Mouse (Mus musculus) limb, embryonic 12.5 days (tissue): Measurements from ENCODE around the gene Pnkd. TPM values are rescaled to one million over a fixed set of nuclear protein-coding genes. Genes with fewer than 3 reads are reported as not detected.

Experiments used
- ATAC-seq: fragments of 200-750 bp; cut with Nextera tagmentation; 2 replicates; pipeline ENCODE4 v1.8.0; 2017; ENCODE audit warnings: low read depth, moderate TSS enrichment; ENCODE audit not compliant: insufficient number of reproducible peaks, insufficient read depth, low FRiP score, low TSS enrichment
- H3K27ac ChIP-seq: fragments of 300-500 bp; sonication (generic); 2 replicates; pipeline ENCODE4 v1.5.1; 2016; ENCODE audit warnings: mild to moderate bottlenecking, moderate library complexity
- H3K27me3 ChIP-seq: fragments of 300-500 bp; sonication (generic); 2 replicates; pipeline ENCODE4 v1.6.1; 2016; ENCODE audit warnings: mild to moderate bottlenecking, moderate library complexity
- H3K36me3 ChIP-seq: fragments of 300-500 bp; sonication (generic); 2 replicates; pipeline ENCODE4 v1.6.1; 2016; ENCODE audit warnings: mild to moderate bottlenecking, moderate library complexity
- H3K4me1 ChIP-seq: fragments of 300-500 bp; sonication (generic); replicated peaks from 2 replicates; pipeline ENCODE4 v1.6.1; 2016
- H3K4me2 ChIP-seq: fragments of 300-500 bp; sonication (generic); 2 replicates; pipeline ENCODE4 v1.6.1; 2016; ENCODE audit warnings: mild to moderate bottlenecking, moderate library complexity
- H3K4me3 ChIP-seq: fragments of 300-500 bp; sonication (generic); replicated peaks from 2 replicates; pipeline ENCODE4 v1.5.1; 2016; ENCODE audit warnings: mild to moderate bottlenecking
- H3K9ac ChIP-seq: fragments of 300-500 bp; sonication (generic); replicated peaks from 2 replicates; pipeline ENCODE4 v1.6.1; 2016; ENCODE audit warnings: mild to moderate bottlenecking, moderate library complexity
- H3K9me3 ChIP-seq: fragments of 300-500 bp; sonication (generic); 2 replicates; pipeline ENCODE4 v1.6.1; 2016; ENCODE audit warnings: mild to moderate bottlenecking, moderate library complexity
- WGBS: fragments of 180-500 bp; shearing (Covaris S2); methylation state at CpG from one replicate; pipeline ENCODE4 v1.1.7; 2016; 5-methylcytosine and 5-hydroxymethylcytosine counted together
- polyA plus RNA-seq: library from polyadenylated mRNA; unstranded; fragments of >200 nt; fragmentation: Nextera tagmentation; extraction: Ambion mirVana; gene quantifications from 2 replicates; pipeline ENCODE4 v1.2.1, GENCODE M21; 2016

The Pnkd gene
- polyA plus RNA-seq, 1 experiment from 2014 or later, result 106 TPM

DNA sequence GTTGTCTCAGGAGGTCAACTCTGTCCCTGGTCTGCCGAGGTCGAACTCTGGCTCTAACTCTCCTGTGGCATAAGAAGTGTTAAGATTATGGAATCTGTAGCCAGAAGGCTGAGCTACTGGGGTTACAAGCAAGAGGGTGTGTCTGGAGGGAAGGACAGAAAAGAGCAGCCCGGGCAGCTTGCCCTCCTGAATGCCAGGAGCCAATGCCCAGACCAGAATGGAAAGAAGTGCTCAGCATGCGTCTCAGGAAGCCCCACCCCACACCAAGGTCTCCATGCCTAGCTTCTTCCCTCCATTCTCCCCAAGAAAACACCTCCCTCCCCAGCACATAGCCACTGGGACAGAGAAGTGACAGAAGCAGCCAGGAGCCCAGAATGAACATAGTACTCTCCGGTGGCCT lies 14.3 kb downstream of the Pnkd start:
- Histone ChIP-seq H3K4me2 (no peak overlapping the region), H3K4me1 (peaks cover 42% of the 10 kb centered on the region), H3K4me3 (no peak overlapping the region), H3K36me3 (peaks cover 22% of the 10 kb centered on the region), H3K27me3 (no peaks in the 10 kb centered on the region), H3K27ac (no peak overlapping the region), H3K9ac (no peak overlapping the region), H3K9me3 (no peaks in the 10 kb centered on the region)
- 75% methylated on average over 5 of the region's 5 CpGs for WGBS
- no peak for ATAC-seq

DNA sequence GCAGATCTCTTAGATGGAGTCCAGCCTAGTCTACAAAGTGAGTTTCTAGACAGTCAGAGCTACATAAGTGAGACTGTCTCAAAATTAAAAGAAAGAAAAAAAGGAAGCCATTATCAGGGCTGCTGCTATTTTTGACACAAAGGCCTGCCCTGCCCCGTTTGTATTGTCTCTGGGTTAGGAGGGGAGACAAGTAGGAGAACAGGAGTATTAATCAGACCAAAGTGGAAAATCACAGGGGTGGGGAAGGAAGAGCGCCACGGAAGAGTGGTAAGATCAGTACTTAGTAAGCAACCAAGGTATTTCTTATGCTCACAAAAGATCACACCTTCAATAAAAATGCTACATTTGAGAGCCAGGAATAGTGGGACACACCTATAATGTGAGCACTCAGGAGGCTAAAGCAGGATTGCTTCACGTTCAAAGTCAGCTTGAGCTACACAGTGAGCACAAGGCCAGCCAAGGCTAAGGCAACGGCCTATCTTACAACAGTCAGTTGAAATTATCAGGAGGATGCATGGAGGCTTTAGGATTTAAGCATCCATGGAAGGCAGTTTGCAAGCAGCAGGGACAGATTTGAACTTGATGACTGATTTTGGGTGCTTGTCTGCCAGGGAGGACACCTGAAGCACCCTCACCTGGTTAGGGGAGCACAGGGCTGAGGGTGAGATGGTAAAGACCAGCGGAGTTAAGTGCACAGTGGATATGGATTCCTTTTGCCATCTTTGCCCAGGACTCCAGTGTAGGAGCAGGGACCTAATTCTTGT lies 15.8 kb downstream of the Pnkd start:
- no peak overlapping the region for H3K9ac ChIP-seq
- 89% methylated on average over 6 of the region's 6 CpGs for WGBS
- peaks cover 15% of the 10 kb centered on the region for H3K36me3 ChIP-seq
- H3K9me3 ChIP-seq, result no peaks in the 10 kb centered on the region
- no peak overlapping the region for H3K4me2 ChIP-seq
- no peaks in the 10 kb centered on the region for H3K27me3 ChIP-seq
- no peak overlapping the region for H3K27ac ChIP-seq
- peaks cover 32% of the 10 kb centered on the region for H3K4me1 ChIP-seq
- no peak overlapping the region for H3K4me3 ChIP-seq
- no peak for ATAC-seq

GRCm38 (mm10) chr1:74302229-74302628 lies 17.5 kb downstream of the Pnkd start:
- ATAC-seq, result no peak
- no peaks in the 10 kb centered on the region for H3K9me3 ChIP-seq
- no peak overlapping the region for H3K4me3 ChIP-seq
- H3K4me1 ChIP-seq, result peaks cover 15% of the 10 kb centered on the region
- no peak overlapping the region for H3K27ac ChIP-seq
- no peaks in the 10 kb centered on the region for H3K27me3 ChIP-seq
- H3K36me3 ChIP-seq, result peaks cover 4% of the 10 kb centered on the region
- 0 out of 2 replicates have a peak overlapping the region, but pooled peaks have one; percentile 79 for H3K4me2 ChIP-seq
- WGBS, result 73% methylated on average over 7 of the region's 7 CpGs
- H3K9ac ChIP-seq, result no peak overlapping the region

DNA sequence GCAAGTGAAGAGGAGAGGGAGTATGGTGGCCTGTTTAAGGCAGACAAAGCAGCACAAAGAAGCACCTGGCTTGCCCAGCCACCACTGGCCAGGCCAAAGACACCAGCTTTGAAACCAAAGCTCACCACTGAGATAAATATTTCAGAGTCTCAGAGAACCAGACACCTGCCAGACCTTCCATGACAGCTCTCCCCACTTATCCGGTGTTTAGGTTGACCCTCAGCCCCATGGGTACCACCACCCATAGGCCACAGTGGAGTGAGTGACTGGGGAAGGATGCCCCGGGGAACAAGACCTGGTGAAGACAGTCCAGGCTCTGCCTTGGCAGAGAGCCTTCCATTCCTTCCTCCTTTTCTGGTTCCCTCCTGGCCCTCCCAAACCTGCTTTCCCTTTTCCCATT lies 18.1 kb downstream of the Pnkd start:
- Histone ChIP-seq H3K9ac (no peak overlapping the region), H3K4me2 (peak overlapping the region; percentile 79), H3K4me1 (peaks cover 15% of the 10 kb centered on the region), H3K4me3 (peak overlapping the region; percentile 67; the same call in 1 of the 2 replicates), H3K27ac (no peak overlapping the region), H3K36me3 (no peaks in the 10 kb centered on the region; the same call in 1 of the 2 replicates), H3K27me3 (no peaks in the 10 kb centered on the region), H3K9me3 (no peaks in the 10 kb centered on the region)
- 72% methylated on average over 2 of the region's 2 CpGs for WGBS
- no peak for ATAC-seq

DNA sequence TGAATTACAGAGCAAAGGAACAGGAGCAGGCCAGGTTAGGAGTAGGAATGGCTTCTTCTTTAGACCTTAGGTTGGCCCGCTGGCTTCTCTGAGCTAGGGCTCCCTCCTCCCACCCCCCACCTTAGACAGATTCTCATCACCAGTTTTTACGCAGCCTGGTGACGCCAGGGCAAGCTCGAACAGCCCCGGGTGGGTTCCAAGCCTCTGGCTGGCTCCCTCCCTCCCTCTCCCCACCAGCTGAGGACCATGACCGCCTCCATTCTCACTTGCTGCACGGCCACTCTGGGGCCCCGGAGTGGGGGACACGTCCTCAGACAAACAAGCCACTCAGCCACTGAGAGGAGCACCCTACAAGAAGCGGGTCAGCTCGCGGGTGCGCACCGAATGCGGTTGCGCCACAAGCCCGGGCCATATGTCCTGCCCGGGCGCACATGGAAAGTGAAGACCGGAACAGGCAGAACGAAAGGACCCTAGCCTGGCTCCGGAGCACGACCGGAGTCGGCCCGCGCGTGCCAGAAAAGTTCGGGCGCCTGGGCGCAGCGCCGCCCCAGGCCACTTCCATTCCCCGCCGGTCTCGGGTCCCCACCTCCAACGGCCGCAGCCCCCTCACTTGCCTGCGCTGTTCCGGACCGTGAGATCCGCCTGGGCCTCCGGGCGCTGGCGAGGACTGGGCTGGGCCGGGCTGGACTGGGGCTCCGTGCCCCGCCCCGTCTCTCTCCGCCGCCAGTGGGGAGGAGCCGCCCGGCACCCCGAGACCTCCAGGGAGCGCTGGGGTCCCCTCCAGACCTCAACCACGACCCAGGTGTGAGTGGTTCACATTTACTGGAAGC lies 19.0 kb downstream of the Pnkd start:
- peak; percentile 80 for ATAC-seq

DNA sequence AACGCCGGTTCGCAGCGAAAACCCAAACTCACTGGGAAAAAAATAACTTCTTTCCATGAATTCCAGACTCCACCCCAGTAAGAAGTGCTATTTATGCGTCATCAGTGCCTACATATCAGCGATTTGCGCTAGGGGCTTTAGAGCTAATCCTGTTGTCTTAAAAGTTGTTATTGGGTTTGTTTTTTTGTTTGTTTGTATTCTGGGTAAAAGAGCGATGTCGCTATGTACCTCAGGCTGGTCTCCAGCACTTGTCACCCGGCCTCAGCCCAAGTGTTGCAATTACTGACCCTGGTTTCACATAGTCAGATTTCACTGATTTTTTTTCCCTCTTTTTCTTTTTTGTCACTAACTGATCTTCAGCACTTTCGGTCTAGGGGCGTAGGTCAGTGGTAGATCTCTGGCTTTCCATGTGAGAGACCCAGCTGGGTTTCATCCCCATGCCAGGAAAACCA lies 19.6 kb downstream of the Pnkd start:
- 5% methylated on average over 12 of the region's 12 CpGs for WGBS
- no peak for ATAC-seq
- H3K27ac ChIP-seq, result peak overlapping the region; percentile 91
- no peaks in the 10 kb centered on the region for H3K27me3 ChIP-seq
- H3K4me2 ChIP-seq, result peak overlapping the region; percentile 79
- peaks cover 15% of the 10 kb centered on the region for H3K4me1 ChIP-seq
- H3K9ac ChIP-seq, result peak overlapping the region; percentile 79
- no peaks in the 10 kb centered on the region for H3K36me3 ChIP-seq
- H3K9me3 ChIP-seq, result no peaks in the 10 kb centered on the region
- peak overlapping the region; percentile 67 for H3K4me3 ChIP-seq

More for the DNA sequence above, 19.0 kb downstream of the Pnkd start:
- peak overlapping the region; percentile 79 for H3K4me2 ChIP-seq
- H3K36me3 ChIP-seq, result no peaks in the 10 kb centered on the region
- H3K27ac ChIP-seq, result peak overlapping the region; percentile 91
- H3K9me3 ChIP-seq, result no peaks in the 10 kb centered on the region
- peaks cover 15% of the 10 kb centered on the region for H3K4me1 ChIP-seq
- WGBS, result under 1% methylated on average over 56 of the region's 56 CpGs
- H3K27me3 ChIP-seq, result no peaks in the 10 kb centered on the region
- H3K9ac ChIP-seq, result peak overlapping the region; percentile 79
- H3K4me3 ChIP-seq, result peak overlapping the region; percentile 67

DNA sequence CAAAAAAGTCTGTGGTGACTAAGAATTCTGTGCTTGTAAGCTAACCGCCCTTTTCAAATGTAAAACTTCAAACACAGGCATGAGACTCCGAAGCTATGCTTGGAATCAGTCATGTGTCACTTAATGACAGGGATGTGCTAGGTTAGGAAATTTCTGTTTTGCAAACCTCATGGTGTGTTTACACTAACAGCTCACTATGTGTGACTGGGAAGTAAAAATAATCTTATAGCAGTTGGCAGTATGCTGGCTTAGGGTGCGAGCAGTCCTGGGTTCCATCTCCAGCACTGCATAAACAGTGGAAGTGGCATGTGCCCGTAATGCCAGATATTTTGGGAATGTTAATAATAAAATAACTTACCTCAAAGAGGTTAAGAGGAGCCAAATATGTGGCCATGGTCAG lies 20.2 kb downstream of the Pnkd start:
- Histone ChIP-seq H3K4me1 (peaks cover 15% of the 10 kb centered on the region), H3K9me3 (no peaks in the 10 kb centered on the region), H3K9ac (no peak overlapping the region), H3K27me3 (no peaks in the 10 kb centered on the region), H3K4me2 (no peak overlapping the region), H3K4me3 (no peak overlapping the region), H3K36me3 (no peaks in the 10 kb centered on the region), H3K27ac (no peak overlapping the region)
- WGBS, result 57% methylated on average over 4 of the region's 4 CpGs
- no peak for ATAC-seq

GRCm38 (mm10) chr1:74305522-74305921 lies 20.8 kb downstream of the Pnkd start, which contains the start of gene Tmbim1:
Gene Tmbim1, minus strand, starts transcription at chr1:74305622.
- Histone ChIP-seq H3K9ac (no peak within 1 kb of the TSS), H3K36me3 (no peaks in the 10 kb centered on the region), H3K9me3 (no peaks in the 10 kb centered on the region), H3K4me3 (peak within 1 kb of the TSS; percentile 67), H3K27me3 (no peaks in the 10 kb centered on the region), H3K4me2 (peak within 1 kb of the TSS; percentile 79), H3K4me1 (peaks cover 15% of the 10 kb centered on the region), H3K27ac (no peak within 1 kb of the TSS)
- no peak for ATAC-seq
- 57% methylated on average over 2 of the region's 2 CpGs for WGBS

GRCm38 (mm10) chr1:74307146-74307545 lies 22.4 kb downstream of the Pnkd start:
- H3K27ac ChIP-seq, result no peak overlapping the region
- H3K27me3 ChIP-seq, result no peaks in the 10 kb centered on the region
- no peak overlapping the region for H3K4me2 ChIP-seq
- no peaks in the 10 kb centered on the region for H3K36me3 ChIP-seq
- peaks cover 13% of the 10 kb centered on the region for H3K4me1 ChIP-seq
- 0 out of 2 replicates have a peak, but pooled peaks cover 4% of the 10 kb centered on the region for H3K9me3 ChIP-seq
- 100% methylated on average over 1 of the region's 1 CpGs for WGBS
- H3K4me3 ChIP-seq, result no peak overlapping the region
- no peak for ATAC-seq
- H3K9ac ChIP-seq, result no peak overlapping the region

- Histone ChIP-seq H3K4me2 (no peak overlapping the region), H3K27me3 (no peaks in the 10 kb centered on the region), H3K4me1 (0 out of 2 replicates have a peak, but pooled peaks cover 3% of the 10 kb centered on the region), H3K9me3 (0 out of 2 replicates have a peak, but pooled peaks cover 4% of the 10 kb centered on the region), H3K27ac (no peak overlapping the region), H3K9ac (no peak overlapping the region), H3K4me3 (no peak overlapping the region), H3K36me3 (no peaks in the 10 kb centered on the region)
- ATAC-seq, result no peak
- WGBS, result 60% methylated on average over 10 of the region's 10 CpGs
These were observed 23.6 kb downstream of the Pnkd start for GRCm38 (mm10) chr1:74308001-74308964.
